Mouse (Mus musculus) mouse embryonic stem cell (cell line): Measurements from ENCODE around the gene Ccr8.
"Not testable (repeated sequence)": the region's sequence is repeated elsewhere in the genome, so short reads cannot be mapped to it uniquely, and the experiment has no call there.

Source experiments
- in situ Hi-C, 2 experiments: fragments of 300-500 bp; cut with MboI; formaldehyde crosslinking; loops; 1 replicate in 1 of 2; 3 replicates in 1 of 2; pipeline ENCODE4 v1.14.3; 2019 to 2020; ENCODE audit warnings: low sequenced_read_pairs in 2 of 2, low pct_unique_long_range_greater_than_20kb in 1 of 2, mixed read lengths in 1 of 2; ENCODE audit not compliant: unreplicated experiment in 1 of 2

Gene Ccr8

DNA sequence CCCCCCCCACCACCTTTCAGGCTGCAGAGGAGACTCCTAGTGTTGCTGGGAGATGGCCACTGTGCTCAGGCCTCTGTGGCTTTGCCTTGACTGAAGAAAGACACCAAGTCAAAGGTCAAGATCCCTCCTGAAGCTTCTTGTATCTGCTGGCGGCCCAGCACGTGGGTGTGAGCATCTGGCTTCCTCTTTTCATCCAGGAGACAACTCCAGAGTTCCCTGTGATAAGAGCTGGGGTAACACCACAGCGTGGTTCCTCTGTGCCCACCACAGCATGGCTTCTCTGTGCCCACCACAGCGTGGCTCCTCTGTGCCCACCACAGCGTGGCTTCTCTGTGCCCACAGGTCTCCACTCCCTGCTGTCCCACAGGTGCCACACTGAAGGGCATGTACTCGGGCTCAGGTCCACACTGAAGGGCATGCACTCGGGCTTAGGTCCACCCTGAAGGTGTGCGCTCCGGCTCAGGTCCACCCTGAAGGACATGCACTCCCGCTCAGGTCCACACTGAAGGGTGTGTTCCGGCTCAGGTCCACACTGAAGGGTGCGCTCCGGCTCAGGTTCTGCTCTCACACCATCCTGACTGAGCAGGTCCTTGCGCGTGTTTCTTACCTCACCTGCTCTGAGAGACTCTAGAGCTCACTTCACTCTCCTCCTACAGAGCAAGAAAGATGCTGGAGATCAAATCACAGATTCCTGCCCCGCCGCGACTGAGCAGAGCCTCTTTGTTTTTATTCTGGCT is 8.6 kb upstream of the Ccr8 start:
- in situ Hi-C loops, result no loop called here

DNA sequence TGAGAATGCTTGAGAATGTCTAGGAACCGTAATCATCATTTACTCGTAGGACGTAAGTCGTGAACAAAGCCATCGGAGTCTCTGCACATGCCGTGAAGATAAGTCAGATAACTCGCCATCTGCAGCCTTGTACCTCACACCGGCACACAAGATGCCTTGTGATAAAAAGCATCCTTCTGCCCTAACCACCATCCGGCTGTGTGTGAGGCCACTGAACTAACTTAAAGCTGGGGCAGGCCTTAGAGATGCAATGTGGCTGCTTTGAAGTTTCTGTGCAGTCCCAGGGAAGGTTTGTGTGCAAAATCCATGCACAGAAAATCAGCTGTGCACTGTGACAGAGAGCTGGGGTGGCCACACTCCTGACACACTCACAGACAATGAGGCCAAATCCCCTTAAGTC is 7.5 kb upstream of the Ccr8 start:
- in situ Hi-C loops, result no loop called here

GRCm38 (mm10) chr9:120089125-120089524 is 2.8 kb upstream of the Ccr8 start:
- in situ Hi-C loops, result no loop called here

DNA sequence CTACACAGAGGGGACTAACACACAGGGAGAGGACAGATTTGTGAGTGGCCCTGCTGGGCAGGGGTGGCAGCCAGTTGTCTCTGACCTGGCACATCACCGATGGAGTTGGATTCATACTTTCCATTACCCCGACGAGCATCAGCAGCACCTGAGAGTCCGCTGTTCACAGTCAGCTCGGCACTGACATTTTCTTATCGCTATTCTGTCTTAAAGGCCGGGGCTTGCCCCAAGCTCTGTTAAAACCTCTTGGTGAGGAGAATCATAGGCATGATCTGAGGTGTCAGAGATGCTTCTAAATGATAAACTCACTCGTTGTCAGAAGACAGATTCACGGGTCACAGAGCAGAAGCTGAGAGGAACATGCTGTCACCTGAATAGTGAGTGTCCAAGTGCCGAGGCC is 828 bp upstream of the Ccr8 start:
- in situ Hi-C loops, result loop anchor here in 1 of 2 experiments (10.0 kb wide), 1 partner anchor 66 kb away; the partner anchor contains the start of gene Xirp1

DNA sequence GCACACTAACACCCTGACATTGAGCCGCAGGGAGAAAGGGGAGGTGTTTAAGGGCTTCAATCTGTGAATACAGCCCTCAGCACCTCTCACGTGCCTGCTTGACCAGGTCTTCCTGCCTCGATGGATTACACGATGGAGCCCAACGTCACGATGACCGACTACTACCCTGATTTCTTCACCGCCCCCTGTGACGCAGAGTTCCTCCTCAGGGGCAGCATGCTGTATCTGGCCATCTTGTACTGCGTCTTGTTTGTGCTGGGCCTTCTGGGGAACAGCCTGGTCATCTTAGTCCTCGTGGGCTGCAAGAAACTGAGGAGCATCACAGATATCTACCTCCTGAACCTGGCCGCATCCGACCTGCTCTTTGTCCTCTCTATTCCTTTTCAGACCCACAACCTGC is 1.8 kb downstream of the Ccr8 start:
- in situ Hi-C loops, result loop anchor here in 1 of 2 experiments (10.0 kb wide), 1 partner anchor 69 kb away; the partner anchor contains the start of gene Xirp1

- in situ Hi-C loops, result loop anchor here in 1 of 2 experiments (10.0 kb wide), 1 partner anchor 71 kb away; the partner anchor contains the start of gene Xirp1
Observed at GRCm38 (mm10) chr9:120095886-120096285, 4.0 kb downstream of the Ccr8 start.

- in situ Hi-C loops, result loop anchor here in 1 of 2 experiments (10.0 kb wide), 1 partner anchor 74 kb away; the partner anchor contains the start of gene Xirp1
Observed at GRCm38 (mm10) chr9:120098682-120099081, 6.8 kb downstream of the Ccr8 start.

DNA sequence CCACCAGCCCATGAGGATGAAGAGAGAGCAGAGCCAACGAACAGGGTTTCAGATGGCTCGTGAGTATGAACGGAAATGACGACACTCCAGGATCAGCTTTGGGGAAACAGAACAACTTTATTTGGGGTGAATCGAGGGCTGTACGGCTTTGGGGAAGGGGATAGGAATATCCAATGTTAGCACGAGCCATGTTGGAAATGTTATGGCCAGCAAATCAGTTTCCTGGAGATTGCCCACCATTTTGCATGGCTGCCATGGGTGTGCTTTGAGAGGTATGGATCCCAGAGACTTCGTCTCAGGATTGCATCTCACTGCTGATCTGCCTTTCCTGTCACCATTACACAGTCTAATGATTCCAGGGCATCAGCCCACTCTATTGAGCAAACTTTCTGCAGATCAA is 7.4 kb downstream of the Ccr8 start:
- in situ Hi-C loops, result loop anchor here in 1 of 2 experiments (10.0 kb wide), 1 partner anchor 75 kb away; the partner anchor contains the start of gene Xirp1

DNA sequence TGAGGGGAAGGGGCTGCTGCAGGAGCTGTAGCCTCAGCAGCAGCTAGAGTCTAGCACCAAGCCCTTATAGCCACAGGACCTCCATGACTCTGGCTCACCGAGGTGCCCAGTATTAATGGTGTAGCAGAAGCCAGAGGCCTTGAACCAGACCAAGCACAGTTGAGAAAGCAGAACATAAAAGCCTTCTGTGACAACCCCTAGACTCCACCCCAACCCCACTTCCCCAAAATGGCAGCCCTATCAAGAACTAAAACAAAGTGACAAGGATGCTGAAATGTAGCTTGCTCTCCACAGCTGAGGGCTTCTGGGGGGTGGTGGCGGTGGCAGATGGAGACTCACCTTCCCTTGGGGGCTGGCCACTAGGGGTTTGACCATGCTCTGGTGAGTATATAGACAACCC is 9.3 kb downstream of the Ccr8 start:
- in situ Hi-C loops, result no loop called here

GRCm38 (mm10) chr9:120108953-120109352 is 17.0 kb downstream of the Ccr8 start:
- in situ Hi-C loops, result not testable (repeated sequence)

DNA sequence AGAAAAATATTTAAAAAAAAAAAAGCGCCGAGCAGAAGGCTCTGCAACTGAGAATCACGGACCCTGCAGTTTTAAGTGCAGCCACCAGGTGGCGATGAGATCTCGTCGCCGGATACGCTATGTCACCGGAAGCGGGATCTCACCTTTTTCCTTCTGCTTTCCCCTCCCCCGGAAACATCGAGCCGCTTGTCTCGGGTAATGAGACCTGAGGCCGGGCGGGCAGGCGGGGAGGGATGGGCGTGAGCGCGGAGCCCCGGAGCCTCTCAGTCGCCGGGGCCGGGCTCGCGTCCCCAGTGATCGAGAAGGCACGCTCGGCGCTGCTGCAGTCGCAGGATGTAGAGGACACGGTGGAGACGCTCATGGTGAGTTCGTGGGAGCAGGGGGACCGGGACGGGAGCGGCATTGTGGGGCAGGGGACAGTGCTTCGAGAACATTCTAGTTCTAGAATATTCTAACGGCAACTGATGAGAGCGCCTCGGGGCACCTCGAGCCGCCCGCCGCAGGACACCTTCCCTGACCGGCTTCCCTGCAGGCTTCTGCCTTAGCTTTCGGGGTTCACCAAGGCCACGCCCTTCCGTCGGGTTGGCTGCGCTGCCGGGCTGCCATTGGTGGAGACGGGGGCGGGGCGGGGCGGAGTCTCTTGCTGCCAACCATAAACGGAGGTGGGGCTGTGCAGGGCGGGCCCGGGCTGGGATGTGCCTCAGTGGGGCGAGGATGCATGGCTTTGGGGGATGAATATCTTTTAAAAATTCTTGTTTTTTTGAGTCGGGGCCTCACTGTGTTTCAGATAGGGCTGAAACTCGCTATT is 18.5 kb downstream of the Ccr8 start, which contains the start of gene Slc25a38:
Gene Slc25a38 (plus strand): TSS at position 164 of the 808 bp plus-strand sequence.
- in situ Hi-C loops, result no loop called here

DNA sequence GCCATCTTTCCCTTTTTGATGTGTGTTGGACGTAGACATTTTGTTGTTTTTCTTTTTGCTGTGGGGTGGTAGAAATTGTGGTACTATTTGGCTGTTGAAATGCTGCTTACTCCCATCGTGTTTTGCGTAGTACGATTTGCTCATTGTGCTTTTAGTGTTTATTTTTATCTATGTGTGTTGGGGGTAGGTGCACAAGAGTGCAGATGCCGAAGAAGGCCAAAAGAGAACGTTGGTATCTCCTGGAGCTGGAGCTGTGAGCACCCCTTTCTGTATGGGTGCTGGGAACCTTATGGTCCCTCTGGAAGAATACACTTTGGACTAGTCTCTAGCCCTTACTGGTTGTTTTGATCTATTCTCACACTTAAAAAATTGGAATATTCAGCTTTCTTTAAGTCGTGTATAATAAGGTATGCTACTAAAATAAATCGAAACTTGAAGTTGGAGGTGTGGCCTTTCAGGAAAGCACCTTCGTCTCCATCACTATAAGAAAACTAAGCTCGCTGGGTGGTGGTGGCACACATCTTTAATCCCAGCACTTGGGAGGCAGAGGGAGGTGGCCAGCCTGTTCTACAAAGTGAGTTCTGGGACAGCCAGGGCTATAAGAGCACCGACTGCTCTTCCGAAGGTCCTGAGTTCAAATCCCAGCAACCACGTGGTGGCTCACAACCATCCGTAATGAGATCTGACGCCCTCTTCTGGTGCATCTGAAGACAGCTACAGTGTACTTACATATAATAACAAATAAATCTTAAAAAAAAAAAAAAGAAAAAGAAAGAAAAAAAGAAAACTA is 19.4 kb downstream of the Ccr8 start:
- in situ Hi-C loops, result no loop called here

DNA sequence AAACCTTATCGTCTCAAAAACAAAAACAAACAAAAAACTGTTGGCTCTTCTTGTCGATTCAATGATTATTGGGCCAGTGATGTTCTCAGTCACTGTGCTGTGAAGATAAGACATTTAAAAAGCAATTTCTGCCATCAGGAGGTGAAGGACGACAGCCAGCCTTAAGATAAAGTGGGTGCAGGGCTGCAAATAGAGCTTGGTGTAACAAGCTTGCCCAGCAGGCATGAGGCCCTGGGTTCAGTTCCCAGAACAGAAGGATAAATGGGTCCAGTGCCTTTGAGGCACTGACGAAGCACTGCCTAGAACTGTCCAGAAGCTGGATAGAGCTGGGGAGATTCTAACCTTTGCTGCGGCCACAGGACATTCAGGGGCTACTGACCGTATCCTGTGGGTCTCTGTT is 20.6 kb downstream of the Ccr8 start:
- in situ Hi-C loops, result no loop called here

GRCm38 (mm10) chr9:120113456-120113855 is 21.5 kb downstream of the Ccr8 start:
- in situ Hi-C loops, result no loop called here

DNA sequence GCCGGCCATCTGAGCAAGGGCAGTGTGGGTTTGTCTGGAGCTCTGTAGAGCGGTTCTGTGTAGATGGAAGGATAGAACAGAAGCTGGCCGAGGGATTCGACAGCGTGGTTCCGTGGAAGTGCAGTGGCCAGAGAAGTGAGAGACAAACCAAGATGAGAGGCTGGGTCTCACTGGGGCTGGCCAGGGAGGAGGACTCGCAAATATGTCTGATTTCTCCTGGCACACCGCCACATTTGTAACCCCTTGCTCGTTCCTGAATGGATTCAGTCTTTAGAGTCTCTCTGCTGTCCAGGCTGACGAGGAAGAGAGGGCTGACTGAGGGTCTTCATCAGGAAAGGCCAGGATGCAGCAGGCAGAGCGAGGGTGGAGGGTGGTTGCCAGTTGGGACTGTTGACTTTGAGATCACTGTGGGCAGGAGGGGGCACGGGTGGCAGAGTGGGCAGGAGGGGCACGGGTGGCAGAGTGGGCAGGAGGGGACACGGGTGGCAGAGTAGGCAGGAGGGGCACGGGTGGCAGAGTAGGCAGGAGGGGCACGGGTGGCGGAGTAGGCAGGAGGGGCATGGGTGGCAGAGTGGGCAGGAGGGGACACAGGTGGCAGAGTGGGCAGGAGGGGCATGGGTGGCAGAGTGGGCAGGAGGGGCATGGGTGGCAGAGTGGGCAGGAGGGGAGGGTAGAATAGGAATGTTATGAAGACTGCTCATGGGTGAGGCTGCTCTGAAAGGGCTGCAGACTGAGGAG is 22.3 kb downstream of the Ccr8 start:
- in situ Hi-C loops, result no loop called here

DNA sequence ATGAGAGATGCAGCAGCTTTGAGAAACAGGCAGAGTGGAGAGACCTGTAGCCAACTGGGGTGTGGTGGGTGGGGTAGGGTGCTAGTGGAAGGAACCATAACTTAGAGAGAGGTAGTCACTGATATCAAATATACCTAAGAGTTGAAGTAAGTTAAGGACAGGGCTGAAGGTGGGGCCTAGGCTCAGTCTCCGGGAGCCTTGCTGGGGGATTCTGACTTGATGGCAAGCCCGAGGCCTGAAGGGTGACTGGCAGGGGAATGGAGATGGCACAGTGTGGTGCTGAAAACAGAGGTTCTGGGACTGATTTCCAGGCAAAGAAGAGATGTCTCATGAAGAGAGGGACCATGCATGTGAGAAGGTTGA is 22.9 kb downstream of the Ccr8 start:
- in situ Hi-C loops, result no loop called here

GRCm38 (mm10) chr9:120115580-120115979 is 23.7 kb downstream of the Ccr8 start:
- in situ Hi-C loops, result no loop called here

GRCm38 (mm10) chr9:120116184-120116624 is 24.3 kb downstream of the Ccr8 start:
- in situ Hi-C loops, result no loop called here
